Mouse (Mus musculus) left cerebral cortex, adult 8-10 months (tissue): Measurements from ENCODE around the gene Defb36. TPM values are rescaled to one million over a fixed set of nuclear protein-coding genes. Genes with fewer than 3 reads are reported as not detected.

Experiments
- total RNA-seq, 4 experiments: library from RNA; stranded (reverse); gene quantifications; 2 replicates each; pipeline ENCODE4 v1.2.4; 2022

Defb36 gene
- total RNA-seq, 4 experiments from 2014 or later, result not detected

Other genes with a start within 250 kb of the Defb36 start
- gene Nrsn2, start 227.7 kb upstream of the Defb36 start, total RNA-seq, result 100 to 1,000 TPM; 112 to 125 (median 120) TPM
- 10 to 100 TPM; 12.9 to 15.4 (median 14.3) TPM for gene Sox12, start 206.3 kb upstream of the Defb36 start, total RNA-seq
- gene Zcchc3, start 189.3 kb upstream of the Defb36 start, total RNA-seq, result 10 to 100 TPM in 3 of 4 experiments, 1 to 10 TPM in 1; 9.6 to 11.2 (median 10.9) TPM
- gene 6820408C15Rik, start 188.7 kb upstream of the Defb36 start, total RNA-seq, result 1 to 10 TPM; 2.0 to 3.7 (median 2.7) TPM
- gene Defb23, start 139.7 kb upstream of the Defb36 start, total RNA-seq, result not detected
- gene Defb20, start 127.3 kb upstream of the Defb36 start, total RNA-seq, result not detected
- not detected for gene Defb22, start 114.2 kb upstream of the Defb36 start, total RNA-seq
- gene Defb26, start 92.6 kb upstream of the Defb36 start, total RNA-seq, result not detected
- gene Defb28, start 86.1 kb upstream of the Defb36 start, total RNA-seq, result not detected
- not detected for gene Defb29, start 64.2 kb upstream of the Defb36 start, total RNA-seq
- gene Gm17416, start 35.0 kb upstream of the Defb36 start, total RNA-seq, result not detected
- gene Defb21, start 31.6 kb upstream of the Defb36 start, total RNA-seq, result not detected
- gene Defb19, start 24.0 kb upstream of the Defb36 start, total RNA-seq, result not detected
- not detected for gene Defb45, start 4.9 kb upstream of the Defb36 start, total RNA-seq
- not detected for gene Defb25, start 18.7 kb downstream of the Defb36 start, total RNA-seq
- 1 to 10 TPM in 2 of 4 experiments, under 1 TPM in 2; 0.87 to 1.6 (median 1.1) TPM for gene Rem1, start 22.6 kb downstream of the Defb36 start, total RNA-seq
- 10 to 100 TPM; 59.6 to 78.5 (median 71.8) TPM for gene H13, start 65.1 kb downstream of the Defb36 start, total RNA-seq
- gene Mcts2, start 82.7 kb downstream of the Defb36 start, total RNA-seq, result 10 to 100 TPM; 15.5 to 18.6 (median 18.2) TPM
- gene Id1, start 131.9 kb downstream of the Defb36 start, total RNA-seq, result 10 to 100 TPM; 19.1 to 30.8 (median 22.9) TPM
- gene Cox4i2, start 149.8 kb downstream of the Defb36 start, total RNA-seq, result 1 to 10 TPM; 2.1 to 4.8 (median 2.5) TPM
- 100 to 1,000 TPM; 125 to 143 (median 135) TPM for gene Bcl2l1, start 227.4 kb downstream of the Defb36 start, total RNA-seq
- 1 to 10 TPM; 1.9 to 2.9 (median 2.2) TPM for gene Tpx2, start 243.6 kb downstream of the Defb36 start, total RNA-seq